Mouse (Mus musculus) liver, postnatal 0 days (tissue): ENCODE data around the gene St5.

ENCODE experiments used
- CTCF ChIP-seq: sonication (generic); IDR thresholded peaks from 2 replicates; pipeline ENCODE4 v1.5.1; 2016; ENCODE audit warnings: antibody characterized with exemption, low read depth
- EP300 ChIP-seq: IDR thresholded peaks from 2 replicates; pipeline ENCODE4 v1.6.1; 2016; ENCODE audit warnings: antibody characterized with exemption, low read depth, mild to moderate bottlenecking

- TF ChIP-seq CTCF (no peak), EP300 (no peak)
Measured at GRCm38 (mm10) chr7:109563775-109564362, 139.5 kb downstream of the St5 start.
